Mouse (Mus musculus): ENCODE data around the gene Gm9774. TPM values are rescaled to one million over a fixed set of nuclear protein-coding genes. Genes with fewer than 3 reads are reported as not detected.

The Gm9774 gene
- polyA plus RNA-seq, 1 experiment: 13.6 TPM

GRCm38 (mm10) chr3:92455151-92455550 lies 25.9 kb upstream of the Gm9774 start:
- no peaks in the 10 kb centered on the region for H3K27me3 ChIP-seq (ENCODE audit: control insufficient read depth, insufficient read depth, insufficient read length)
- H3K36me3 ChIP-seq (ENCODE audit: control insufficient read depth, insufficient read depth): no peaks in the 10 kb centered on the region
- no peak overlapping the region for H3K4me3 ChIP-seq
- H3K4me2 ChIP-seq (ENCODE audit: low read depth): no peak overlapping the region
- no peaks in the 10 kb centered on the region for H3K79me2 ChIP-seq (ENCODE audit: control insufficient read depth, insufficient read depth)
- no peak overlapping the region for H3ac ChIP-seq (ENCODE audit: control insufficient read depth, insufficient read length)
- TF ChIP-seq CEBPB (IDR thresholded peaks at IDR 0.05; ENCODE audit: insufficient read depth, poor library complexity, severe bottlenecking) (no peak), MYOD1 (IDR thresholded peaks at IDR 0.05; ENCODE audit: control insufficient read depth in 1 of 3, insufficient read length in 2 of 3, low read depth in 2 of 3) (no peak), TCF12 (IDR thresholded peaks at IDR 0.05; ENCODE audit: insufficient read depth, poor library complexity, severe bottlenecking) (no peak)

GRCm38 (mm10) chr3:92440177-92440576 lies 11.0 kb upstream of the Gm9774 start:
- no peaks in the 10 kb centered on the region for H3K79me2 ChIP-seq (ENCODE audit: control insufficient read depth, insufficient read depth)
- H3K4me3 ChIP-seq: no peak overlapping the region
- H3K36me3 ChIP-seq (ENCODE audit: control insufficient read depth, insufficient read depth): no peaks in the 10 kb centered on the region
- no peaks in the 10 kb centered on the region for H3K27me3 ChIP-seq (ENCODE audit: control insufficient read depth, insufficient read depth, insufficient read length)
- TF ChIP-seq POLR2AphosphoS2 (IDR thresholded peaks at IDR 0.05; ENCODE audit: insufficient read length, low read depth) (no peak), CEBPB (IDR thresholded peaks at IDR 0.05; ENCODE audit: insufficient read depth, poor library complexity, severe bottlenecking) (peak; percentile 64)
- H3K4me2 ChIP-seq (ENCODE audit: low read depth): no peak overlapping the region
- H3ac ChIP-seq (ENCODE audit: control insufficient read depth, insufficient read length): no peak overlapping the region

- Histone ChIP-seq H3K4me3 (no peak within 1 kb of the TSS), H3K27me3 (ENCODE audit: control insufficient read depth, insufficient read depth, insufficient read length) (no peaks in the 10 kb centered on the region), H3K36me3 (ENCODE audit: control insufficient read depth, insufficient read depth) (no peaks in the 10 kb centered on the region), H3ac (ENCODE audit: control insufficient read depth, insufficient read length) (no peak within 1 kb of the TSS), H3K79me2 (ENCODE audit: control insufficient read depth, insufficient read depth) (no peaks in the 10 kb centered on the region), H3K4me2 (ENCODE audit: low read depth) (no peak within 1 kb of the TSS)
- TF ChIP-seq SRF (IDR thresholded peaks at IDR 0.05; ENCODE audit: control insufficient read depth, insufficient read length, low read depth) (no peak), POLR2A (IDR thresholded peaks at IDR 0.05; ENCODE audit: insufficient read length, low read depth) (no peak), TCF3 (IDR thresholded peaks at IDR 0.05; ENCODE audit: insufficient read length, low read depth) (no peak), MAX (IDR thresholded peaks at IDR 0.05; ENCODE audit: low read depth) (no peak), E2F4 (IDR thresholded peaks at IDR 0.05; ENCODE audit: insufficient read depth) (no peak), REST (IDR thresholded peaks at IDR 0.05; ENCODE audit: insufficient read depth, insufficient read length) (no peak), POLR2AphosphoS2 (IDR thresholded peaks at IDR 0.05; ENCODE audit: insufficient read length, low read depth) (no peak), MYOG (IDR thresholded peaks at IDR 0.05; ENCODE audit: control insufficient read depth in 1 of 3, insufficient read depth in 1 of 3, insufficient read length in 2 of 3, low read depth in 2 of 3) (no peak), CEBPB (IDR thresholded peaks at IDR 0.05; ENCODE audit: insufficient read depth, poor library complexity, severe bottlenecking) (no peak), USF1 (IDR thresholded peaks at IDR 0.05; ENCODE audit: low read depth) (no peak), TCF12 (IDR thresholded peaks at IDR 0.05; ENCODE audit: insufficient read depth, poor library complexity, severe bottlenecking) (no peak), MYOD1 (IDR thresholded peaks at IDR 0.05; ENCODE audit: control insufficient read depth in 1 of 3, insufficient read length in 2 of 3, low read depth in 2 of 3) (no peak)
These were observed 9.5 kb upstream of the Gm9774 start, which contains the start of gene Sprr1b for GRCm38 (mm10) chr3:92438689-92439088. Gene Sprr1b, minus strand, starts transcription at chr3:92438789.

- TF ChIP-seq MYOD1 (IDR thresholded peaks at IDR 0.05; ENCODE audit: control insufficient read depth in 1 of 3, insufficient read length in 2 of 3, low read depth in 2 of 3) (no peak), E2F4 (IDR thresholded peaks at IDR 0.05; ENCODE audit: insufficient read depth) (no peak), USF1 (IDR thresholded peaks at IDR 0.05; ENCODE audit: low read depth) (no peak), TCF3 (IDR thresholded peaks at IDR 0.05; ENCODE audit: insufficient read length, low read depth) (no peak), MAX (IDR thresholded peaks at IDR 0.05; ENCODE audit: low read depth) (no peak), SRF (IDR thresholded peaks at IDR 0.05; ENCODE audit: control insufficient read depth, insufficient read length, low read depth) (no peak)
- H3K4me2 ChIP-seq (ENCODE audit: low read depth): peak within 1 kb of the TSS; percentile 20
- no peaks in the 10 kb centered on the region for H3K27me3 ChIP-seq (ENCODE audit: control insufficient read depth, insufficient read depth, insufficient read length)
- no peaks in the 10 kb centered on the region for H3K36me3 ChIP-seq (ENCODE audit: control insufficient read depth, insufficient read depth)
- no peak within 1 kb of the TSS for H3ac ChIP-seq (ENCODE audit: control insufficient read depth, insufficient read length)
- no peaks in the 10 kb centered on the region for H3K79me2 ChIP-seq (ENCODE audit: control insufficient read depth, insufficient read depth)
- no peak within 1 kb of the TSS for H3K4me3 ChIP-seq
These were observed 3.1 kb upstream of the Gm9774 start, which contains the start of gene Sprr2k for GRCm38 (mm10) chr3:92432282-92432681. Gene Sprr2k, plus strand, starts transcription at chr3:92432582.

GRCm38 (mm10) chr3:92417782-92418181 lies 11.4 kb downstream of the Gm9774 start, which contains the start of gene Sprr2j-ps:
Gene Sprr2j-ps, plus strand, starts transcription at chr3:92418082.
- Histone ChIP-seq H3K36me3 (ENCODE audit: control insufficient read depth, insufficient read depth) (no peaks in the 10 kb centered on the region), H3K27me3 (ENCODE audit: control insufficient read depth, insufficient read depth, insufficient read length) (no peaks in the 10 kb centered on the region), H3K79me2 (ENCODE audit: control insufficient read depth, insufficient read depth) (no peaks in the 10 kb centered on the region), H3K4me2 (ENCODE audit: low read depth) (no peak within 1 kb of the TSS), H3K4me3 (no peak within 1 kb of the TSS), H3ac (ENCODE audit: control insufficient read depth, insufficient read length) (no peak within 1 kb of the TSS)
- TF ChIP-seq SRF (IDR thresholded peaks at IDR 0.05; ENCODE audit: control insufficient read depth, insufficient read length, low read depth): no peak
- no peak for TF ChIP-seq MYOD1 (IDR thresholded peaks at IDR 0.05; ENCODE audit: control insufficient read depth in 1 of 3, insufficient read length in 2 of 3, low read depth in 2 of 3)
- TF ChIP-seq TCF3 (IDR thresholded peaks at IDR 0.05; ENCODE audit: insufficient read length, low read depth): no peak
- TF ChIP-seq E2F4 (IDR thresholded peaks at IDR 0.05; ENCODE audit: insufficient read depth): no peak
- TF ChIP-seq REST (IDR thresholded peaks at IDR 0.05; ENCODE audit: insufficient read depth, insufficient read length): no peak
- TF ChIP-seq TCF12 (IDR thresholded peaks at IDR 0.05; ENCODE audit: insufficient read depth, poor library complexity, severe bottlenecking): no peak
- no peak for TF ChIP-seq POLR2A (IDR thresholded peaks at IDR 0.05; ENCODE audit: insufficient read length, low read depth)
- TF ChIP-seq POLR2AphosphoS2 (IDR thresholded peaks at IDR 0.05; ENCODE audit: insufficient read length, low read depth): no peak
- TF ChIP-seq MAX (IDR thresholded peaks at IDR 0.05; ENCODE audit: low read depth): no peak
- TF ChIP-seq USF1 (IDR thresholded peaks at IDR 0.05; ENCODE audit: low read depth): no peak
- no peak for TF ChIP-seq CEBPB (IDR thresholded peaks at IDR 0.05; ENCODE audit: insufficient read depth, poor library complexity, severe bottlenecking)
- no peak for TF ChIP-seq MYOG (IDR thresholded peaks at IDR 0.05; ENCODE audit: control insufficient read depth in 1 of 3, insufficient read depth in 1 of 3, insufficient read length in 2 of 3, low read depth in 2 of 3)

All from myocyte (in vitro differentiated cells).